ENCODE assay signal across 39 mouse cellular contexts in the genomic region with DNA sequence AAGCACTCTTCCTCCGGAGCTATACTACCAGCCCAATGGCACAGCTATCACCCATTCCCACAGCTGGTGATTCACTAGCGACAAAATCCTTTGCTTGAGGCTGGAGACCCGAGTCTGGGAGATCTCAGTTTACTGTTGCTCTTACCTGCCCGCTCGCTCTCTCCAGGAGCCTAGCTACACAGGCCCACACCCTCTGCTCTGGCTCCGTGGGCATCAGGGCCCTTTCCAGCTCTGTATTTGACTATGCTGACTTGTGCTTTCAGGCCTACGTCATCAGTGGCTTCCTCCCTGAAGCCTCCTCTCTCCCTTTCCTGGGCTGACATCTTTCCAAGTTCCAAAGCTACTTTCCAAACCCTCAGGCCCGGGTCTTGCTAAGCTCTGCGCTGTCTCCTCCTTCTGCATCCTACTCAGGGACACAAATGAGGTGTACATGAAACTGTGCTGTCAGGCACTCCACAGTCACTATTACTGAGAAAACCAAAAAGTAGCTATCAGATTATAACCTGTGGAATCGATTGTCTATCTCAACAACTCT. TPM values are rescaled to one million over a fixed set of nuclear protein-coding genes. Genes with fewer than 3 reads are reported as not detected.
A peak's percentile ranks its signal among the peaks of the same experiment; 100 is the strongest.
DNase-seq lines count a peak whose midpoint lies in the region; ATAC-seq and TF ChIP-seq lines count a peak whose summit lies in the region.
"Had no signal": no experiment of that assay in that cellular context is flagged by ENCODE, and none has a peak within 500 bp of the region (broad histone marks: within the 10 kb centered on the region; RNA-seq: fewer than 3 reads in every experiment).

No protein-coding gene starts in this region.

- H3K27me3 ChIP-seq in forebrain, embryonic 11.5 days (ENCODE audit: control insufficient read depth, insufficient read depth, low read length) = peaks cover 2% of the 10 kb centered on the region
- H3K27me3 ChIP-seq in forebrain, embryonic 14.5 days (replicated peaks; ENCODE audit: control insufficient read depth, insufficient read depth, low read length) = no peaks in the 10 kb centered on the region
- H3K27me3 ChIP-seq in hindbrain, embryonic 12.5 days = 0 out of 2 replicates have a peak, but pooled peaks cover 7% of the 10 kb centered on the region
- H3K27me3 ChIP-seq: hindbrain, embryonic 15.5 days had no signal

- 75% methylated on average over 10 of the region's 10 CpGs for WGBS in forebrain, embryonic 11.5 days
- WGBS in forebrain, embryonic 14.5 days = 79% methylated on average over 10 of the region's 10 CpGs
- WGBS in hindbrain, embryonic 12.5 days = 80% methylated on average over 10 of the region's 10 CpGs

- peaks cover 16% of the 10 kb centered on the region for H3K4me1 ChIP-seq in forebrain, embryonic 11.5 days (replicated peaks; ENCODE audit: control insufficient read depth, insufficient read depth, low read length)
- H3K4me1 ChIP-seq in forebrain, embryonic 14.5 days (ENCODE audit: control insufficient read depth, insufficient read depth, low read length) = peaks cover 16% of the 10 kb centered on the region
- H3K4me1 ChIP-seq in hindbrain, embryonic 12.5 days = peaks cover 25% of the 10 kb centered on the region
- H3K4me1 ChIP-seq: liver, embryonic 15.5 days had no signal

- H3K9me3 ChIP-seq in forebrain, embryonic 11.5 days (ENCODE audit: control insufficient read depth, low read length) = no peaks in the 10 kb centered on the region
- H3K9me3 ChIP-seq in forebrain, embryonic 14.5 days (replicated peaks; ENCODE audit: control insufficient read depth, low read length) = no peaks in the 10 kb centered on the region
- no peaks in the 10 kb centered on the region for H3K9me3 ChIP-seq in hindbrain, embryonic 12.5 days (replicated peaks)
- H3K9me3 ChIP-seq: embryonic facial prominence, embryonic 13.5 days; forebrain, embryonic 10.5 days; heart, embryonic 13.5 days; hindbrain, embryonic 15.5 days; kidney, embryonic 15.5 days; limb, embryonic 10.5 days; limb, embryonic 15.5 days; liver, embryonic 15.5 days had no signal

- no peak for TF ChIP-seq CTCF in left cerebral cortex, adult 2 months (IDR thresholded peaks at IDR 0.05)

- intact Hi-C loops in left cerebral cortex, adult 2 months (cut with DNase I) = no loop called here

- H3K36me3 ChIP-seq in forebrain, embryonic 11.5 days (ENCODE audit: control insufficient read depth, insufficient read depth, low read length) = no peaks in the 10 kb centered on the region
- no peaks in the 10 kb centered on the region for H3K36me3 ChIP-seq in forebrain, embryonic 14.5 days (ENCODE audit: control insufficient read depth, insufficient read depth, low read length)
- no peaks in the 10 kb centered on the region for H3K36me3 ChIP-seq in hindbrain, embryonic 12.5 days
- H3K36me3 ChIP-seq: embryonic facial prominence, embryonic 13.5 days; forebrain, embryonic 10.5 days; heart, embryonic 13.5 days; hindbrain, embryonic 15.5 days; kidney, embryonic 15.5 days; limb, embryonic 10.5 days; limb, embryonic 15.5 days; liver, embryonic 15.5 days had no signal

- no peak overlapping the region for H3K4me2 ChIP-seq in forebrain, embryonic 11.5 days (ENCODE audit: low read depth, low read length, severe bottlenecking)
- no peak overlapping the region for H3K4me2 ChIP-seq in forebrain, embryonic 14.5 days (ENCODE audit: low read length)
- no peak overlapping the region for H3K4me2 ChIP-seq in hindbrain, embryonic 12.5 days (replicated peaks)
- H3K4me2 ChIP-seq: embryonic facial prominence, embryonic 13.5 days; heart, embryonic 13.5 days; hindbrain, embryonic 15.5 days; kidney, embryonic 15.5 days; limb, embryonic 15.5 days; liver, embryonic 15.5 days; lung, embryonic 14.5 days had no signal

- no peak overlapping the region for H3K27ac ChIP-seq in forebrain, embryonic 11.5 days (ENCODE audit: low read depth, low read length)
- H3K27ac ChIP-seq in forebrain, embryonic 14.5 days (ENCODE audit: low read depth, low read length) = no peak overlapping the region
- 0 out of 2 replicates have a peak overlapping the region, but pooled peaks have one; percentile 24 for H3K27ac ChIP-seq in left cerebral cortex, adult 2 months
- H3K27ac ChIP-seq in hindbrain, embryonic 12.5 days = no peak overlapping the region
- H3K27ac ChIP-seq: embryonic facial prominence, embryonic 13.5 days; heart, embryonic 13.5 days; hindbrain, embryonic 15.5 days; kidney, embryonic 15.5 days; limb, embryonic 15.5 days; liver, embryonic 15.5 days had no signal

- no peak for ATAC-seq in forebrain, embryonic 11.5 days (replicated peaks; ENCODE audit: low FRiP score)
- ATAC-seq in forebrain, embryonic 14.5 days = no peak
- no peak for ATAC-seq in hindbrain, embryonic 12.5 days (ENCODE audit: low FRiP score)
- ATAC-seq: activated CD4-positive, CD25-positive, alpha-beta regulatory T cell, adult 4 months; forebrain, postnatal 0 days; midbrain, embryonic 16.5 days had no signal

- peak; percentile 40 for DNase-seq in forebrain, embryonic 11.5 days (ENCODE audit: low spot score)
- no peak for DNase-seq in forebrain, embryonic 14.5 days (ENCODE audit: low spot score)
- no peak for DNase-seq in left cerebral cortex, adult 2 months (ENCODE audit: extremely low spot score in 1 of 2, low spot score in 2 of 2)
- DNase-seq in left cerebral cortex, adult 9 months (ENCODE audit: low spot score in 2 of 2) = no peak
- peak; percentile 1 for DNase-seq in urinary bladder, postnatal 10 days (ENCODE audit: low spot score)
- DNase-seq in urinary bladder, adult 18-20 months (ENCODE audit: low spot score in 2 of 2) = no peak
- DNase-seq: adrenal gland, adult 2 months; adrenal gland, postnatal 36 days; cerebellum, postnatal 10 days; forebrain, postnatal 0 days; gastrocnemius, postnatal 14 days; heart, postnatal 10 days; kidney, adult 18-20 months; kidney, postnatal 4 days; lung, embryonic 14.5 days; lung, postnatal 14 days; spleen, adult 18-20 months; thymus, adult 2 months; thymus, postnatal 4 days had no signal

- no peak overlapping the region for H3K4me3 ChIP-seq in forebrain, embryonic 11.5 days (ENCODE audit: low read depth, low read length)
- H3K4me3 ChIP-seq in forebrain, embryonic 14.5 days (ENCODE audit: low read depth, low read length) = no peak overlapping the region
- H3K4me3 ChIP-seq in left cerebral cortex, adult 2 months = no peak overlapping the region
- H3K4me3 ChIP-seq in hindbrain, embryonic 12.5 days = no peak overlapping the region
- H3K4me3 ChIP-seq: embryonic facial prominence, embryonic 13.5 days; forebrain, embryonic 10.5 days; heart, embryonic 13.5 days; hindbrain, embryonic 15.5 days; kidney, embryonic 15.5 days; limb, embryonic 10.5 days; limb, embryonic 15.5 days; liver, embryonic 15.5 days had no signal

- H3K9ac ChIP-seq in forebrain, embryonic 11.5 days (ENCODE audit: low read length) = no peak overlapping the region
- no peak overlapping the region for H3K9ac ChIP-seq in forebrain, embryonic 14.5 days (ENCODE audit: low read length)
- no peak overlapping the region for H3K9ac ChIP-seq in hindbrain, embryonic 12.5 days
- H3K9ac ChIP-seq: forebrain, postnatal 0 days; heart, embryonic 13.5 days; hindbrain, embryonic 15.5 days; kidney, embryonic 15.5 days; limb, embryonic 15.5 days; liver, embryonic 15.5 days; lung, embryonic 14.5 days had no signal

RNA-seq across cellular contexts. Expression of a gene that starts 15.7 kb away (rescaled TPM):
- not detected in 2 replicates for polyA plus RNA-seq in forebrain, embryonic 11.5 days (2014; fragmentation: Nextera tagmentation; extraction: Ambion mirVana)
- polyA plus RNA-seq in forebrain, embryonic 14.5 days (2014; fragmentation: Nextera tagmentation; extraction: Ambion mirVana) = not detected in 2 replicates
- not detected for total RNA-seq in left cerebral cortex, adult 2 months (2021)
- not detected in 2 replicates for polyA plus RNA-seq in hindbrain, embryonic 12.5 days (2016; fragmentation: Nextera tagmentation; extraction: Ambion mirVana)
- total RNA-seq: adrenal gland, adult 2 months; adrenal gland, postnatal 36 days; common myeloid progenitor, adult 5-6 weeks; forebrain, postnatal 0 days; gastrocnemius, postnatal 14 days; granulocyte monocyte progenitor cell, adult 5-6 weeks; heart, postnatal 10 days; hematopoietic stem cell, adult 5-6 weeks; layer of hippocampus, postnatal 25 days; left cerebral cortex, postnatal 10 days; neutrophil, adult 5-6 weeks had no signal
- polyA plus RNA-seq: activated CD4-positive, CD25-positive, alpha-beta regulatory T cell, adult 4 months; adrenal gland, adult 2 months; embryonic facial prominence, embryonic 13.5 days; forebrain, embryonic 10.5 days; forebrain, postnatal 0 days; heart, embryonic 13.5 days; intestine, embryonic 14.5 days; kidney, embryonic 15.5 days; limb, embryonic 10.5 days; limb, embryonic 15.5 days; liver, embryonic 15.5 days; lung, embryonic 14.5 days; midbrain, embryonic 16.5 days; neural tube, embryonic 11.5 days; stomach, embryonic 16.5 days had no signal

RNA-seq across cellular contexts. Expression of a gene that starts 52.7 kb away (rescaled TPM):
- polyA plus RNA-seq in forebrain, embryonic 11.5 days (2014; fragmentation: Nextera tagmentation; extraction: Ambion mirVana) = 28.5 and 29.9 TPM in 2 replicates
- 14.9 and 18.7 TPM in 2 replicates for polyA plus RNA-seq in forebrain, embryonic 14.5 days (2014; fragmentation: Nextera tagmentation; extraction: Ambion mirVana)
- total RNA-seq in left cerebral cortex, adult 2 months (2021) = 10 to 100 TPM; 10.4 to 11.0 TPM
- 22.5 and 23.5 TPM in 2 replicates for polyA plus RNA-seq in hindbrain, embryonic 12.5 days (2016; fragmentation: Nextera tagmentation; extraction: Ambion mirVana)

Comparison
In these comparisons a context has a peak if more than half of its experiments do, and no peak if none do; other contexts are left out.
1. DNase-seq: peak in forebrain, embryonic 11.5 days (single experiment) and urinary bladder, postnatal 10 days (single experiment); none in forebrain, embryonic 14.5 days (single experiment), left cerebral cortex, adult 2 months (0 of 2), left cerebral cortex, adult 9 months (0 of 2) and urinary bladder, adult 18-20 months (0 of 2).